Comparison of ENCODE assay signal across 29 mouse cellular contexts in genomic region chr11:20137872-20138271, GRCm38 (mm10). TPM values are rescaled to one million over a fixed set of nuclear protein-coding genes. Genes with fewer than 3 reads are reported as not detected.
A peak's percentile ranks its signal among the peaks of the same experiment; 100 is the strongest.
DNase-seq lines count a peak whose midpoint lies in the region; ATAC-seq lines count a peak whose summit lies in the region.
"Had no signal": no experiment of that assay in that cellular context is flagged by ENCODE, and none has a peak within 500 bp of the region (broad histone marks: within the 10 kb centered on the region; RNA-seq: fewer than 3 reads in every experiment).

No protein-coding gene starts in this region.

- no peak overlapping the region for H3K4me3 ChIP-seq in heart, embryonic 11.5 days (ENCODE audit: low read depth, low read length)
- no peak overlapping the region for H3K4me3 ChIP-seq in midbrain, embryonic 13.5 days (replicated peaks)
- H3K4me3 ChIP-seq: embryonic facial prominence, embryonic 13.5 days; embryonic facial prominence, embryonic 15.5 days; erythroblast, embryonic 14.5 days; forebrain, embryonic 13.5 days; forebrain, embryonic 15.5 days had no signal

- no peak for ATAC-seq in heart, embryonic 11.5 days (replicated peaks; ENCODE audit: insufficient number of reproducible peaks, low FRiP score, low TSS enrichment)
- no peak for ATAC-seq in midbrain, embryonic 13.5 days
- ATAC-seq: CD4-positive, CD25-positive, alpha-beta regulatory T cell, adult 4 months; forebrain, embryonic 13.5 days; forebrain, embryonic 15.5 days; forebrain, postnatal 0 days; Patski had no signal

- DNase-seq in heart, adult 11 months: peak; percentile 55
- peak; percentile 71 for DNase-seq in ES-CJ7 (ENCODE audit: low read depth, low spot score)
- peak; percentile 84 for DNase-seq in R1 (ENCODE audit: low read depth, low spot score)
- peak; percentile 75 for DNase-seq in ZHBTc4 (ENCODE audit: low read depth, low spot score)
- no peak for DNase-seq in testis, postnatal 14 days (ENCODE audit: low spot score)
- no peak for DNase-seq in ovary, postnatal 10 days (ENCODE audit: low spot score)
- DNase-seq: adrenal gland, adult 2 months; adrenal gland, postnatal 10 days; adrenal gland, postnatal 25 days; B cell, adult 2 months; cerebellum, adult 11 months; cerebellum, adult 18-20 months; cerebellum, adult 8-10 months; cerebellum, adult 9-11 months; cerebellum, postnatal 14 days; cerebellum, postnatal 36 days; embryo, embryonic 11 days; forebrain, postnatal 0 days had no signal

- no peaks in the 10 kb centered on the region for H3K4me1 ChIP-seq in heart, embryonic 11.5 days (ENCODE audit: control insufficient read depth, insufficient read depth, low read length)
- H3K4me1 ChIP-seq in midbrain, embryonic 13.5 days (replicated peaks): no peaks in the 10 kb centered on the region
- H3K4me1 ChIP-seq: embryonic facial prominence, embryonic 13.5 days; forebrain, embryonic 13.5 days; forebrain, embryonic 15.5 days had no signal

- WGBS in heart, embryonic 11.5 days (ENCODE audit: insufficient replicate concordance): 81% methylated on average over 2 of the region's 2 CpGs
- WGBS in midbrain, embryonic 13.5 days: 79% methylated on average over 2 of the region's 2 CpGs

- H3K4me2 ChIP-seq in heart, embryonic 11.5 days: no peak overlapping the region
- no peak overlapping the region for H3K4me2 ChIP-seq in midbrain, embryonic 13.5 days (replicated peaks)
- H3K4me2 ChIP-seq: embryonic facial prominence, embryonic 13.5 days; embryonic facial prominence, embryonic 15.5 days; forebrain, embryonic 13.5 days; forebrain, embryonic 15.5 days had no signal

- H3K9ac ChIP-seq in heart, embryonic 11.5 days (ENCODE audit: low read depth, low read length): no peak overlapping the region
- H3K9ac ChIP-seq in midbrain, embryonic 13.5 days (replicated peaks): no peak overlapping the region
- H3K9ac ChIP-seq: embryonic facial prominence, embryonic 13.5 days; embryonic facial prominence, embryonic 15.5 days; forebrain, embryonic 13.5 days; forebrain, embryonic 15.5 days; forebrain, postnatal 0 days had no signal

- H3K36me3 ChIP-seq in heart, embryonic 11.5 days (ENCODE audit: control insufficient read depth, insufficient read depth, low read length): no peaks in the 10 kb centered on the region
- H3K36me3 ChIP-seq in midbrain, embryonic 13.5 days: no peaks in the 10 kb centered on the region
- H3K36me3 ChIP-seq: embryonic facial prominence, embryonic 13.5 days; embryonic facial prominence, embryonic 15.5 days; forebrain, embryonic 15.5 days; G1E had no signal

- H3K27ac ChIP-seq in heart, embryonic 11.5 days (ENCODE audit: low read depth, low read length): no peak overlapping the region
- no peak overlapping the region for H3K27ac ChIP-seq in midbrain, embryonic 13.5 days
- H3K27ac ChIP-seq: embryonic facial prominence, embryonic 13.5 days; embryonic facial prominence, embryonic 15.5 days; forebrain, embryonic 13.5 days; forebrain, embryonic 15.5 days had no signal

- H3K9me3 ChIP-seq in heart, embryonic 11.5 days (replicated peaks; ENCODE audit: control insufficient read depth, low read length): no peaks in the 10 kb centered on the region
- H3K9me3 ChIP-seq in midbrain, embryonic 13.5 days: no peaks in the 10 kb centered on the region
- H3K9me3 ChIP-seq: embryonic facial prominence, embryonic 13.5 days; embryonic facial prominence, embryonic 15.5 days; forebrain, embryonic 13.5 days; forebrain, embryonic 15.5 days; G1E had no signal

- H3K27me3 ChIP-seq in heart, embryonic 11.5 days (ENCODE audit: control insufficient read depth, insufficient read depth, low read length): no peaks in the 10 kb centered on the region
- H3K27me3 ChIP-seq in midbrain, embryonic 13.5 days: no peaks in the 10 kb centered on the region
- H3K27me3 ChIP-seq: CH12.LX; embryonic facial prominence, embryonic 13.5 days; embryonic facial prominence, embryonic 15.5 days; forebrain, embryonic 13.5 days; forebrain, embryonic 15.5 days; Patski had no signal

RNA-seq across cellular contexts. Expression of gene Actr2, which starts 25.2 kb away (rescaled TPM):
- polyA plus RNA-seq in heart, embryonic 11.5 days (2014; fragmentation: Nextera tagmentation; extraction: Ambion mirVana): 56.0 and 61.5 TPM in 2 replicates
- 167 and 179 TPM in 2 replicates for polyA plus RNA-seq in midbrain, embryonic 13.5 days (2015; fragmentation: Nextera tagmentation; extraction: Ambion mirVana)

Comparison
In these comparisons a context has a peak if more than half of its experiments do, and no peak if none do; other contexts are left out.
1. DNase-seq: peak in heart, adult 11 months (single experiment), ES-CJ7 (single experiment), R1 (single experiment) and ZHBTc4 (single experiment); none in testis, postnatal 14 days (single experiment) and ovary, postnatal 10 days (single experiment).